Mouse (Mus musculus) layer of hippocampus, postnatal 14 days (tissue): ENCODE data around the gene Cenpp. TPM values are rescaled to one million over a fixed set of nuclear protein-coding genes. Genes with fewer than 3 reads are reported as not detected.
A peak's percentile ranks its signal among the peaks of the same experiment; 100 is the strongest.

Source experiments
- DNase-seq, 2 experiments: peaks; one replicate each; pipeline ENCODE4 v3.0.0; 2021 to 2022; ENCODE audit warnings: low spot score in 2 of 2, mixed read lengths in 1 of 2
- long read RNA-seq, 2 experiments: library from polyadenylated mRNA; stranded (forward); transcript quantifications; one replicate each; pipeline ENCODE4 v2.0.0; 2021
- total RNA-seq, 2 experiments: library from RNA; stranded (reverse); gene quantifications; 2 replicates each; pipeline ENCODE4 v1.2.3; 2021

Cenpp gene
- 1 to 10 TPM; 1.3 to 2.3 TPM for total RNA-seq
- long read RNA-seq, experiment 1, partial matches to known transcripts = 0 of 9 reads
- long read RNA-seq, experiment 1, other reads (novel, unspliced or antisense) = 8 of 9 reads
- long read RNA-seq, experiment 2, partial matches to known transcripts = 1 of 10 reads
- long read RNA-seq, experiment 2, other reads (novel, unspliced or antisense) = 6 of 10 reads

DNA sequence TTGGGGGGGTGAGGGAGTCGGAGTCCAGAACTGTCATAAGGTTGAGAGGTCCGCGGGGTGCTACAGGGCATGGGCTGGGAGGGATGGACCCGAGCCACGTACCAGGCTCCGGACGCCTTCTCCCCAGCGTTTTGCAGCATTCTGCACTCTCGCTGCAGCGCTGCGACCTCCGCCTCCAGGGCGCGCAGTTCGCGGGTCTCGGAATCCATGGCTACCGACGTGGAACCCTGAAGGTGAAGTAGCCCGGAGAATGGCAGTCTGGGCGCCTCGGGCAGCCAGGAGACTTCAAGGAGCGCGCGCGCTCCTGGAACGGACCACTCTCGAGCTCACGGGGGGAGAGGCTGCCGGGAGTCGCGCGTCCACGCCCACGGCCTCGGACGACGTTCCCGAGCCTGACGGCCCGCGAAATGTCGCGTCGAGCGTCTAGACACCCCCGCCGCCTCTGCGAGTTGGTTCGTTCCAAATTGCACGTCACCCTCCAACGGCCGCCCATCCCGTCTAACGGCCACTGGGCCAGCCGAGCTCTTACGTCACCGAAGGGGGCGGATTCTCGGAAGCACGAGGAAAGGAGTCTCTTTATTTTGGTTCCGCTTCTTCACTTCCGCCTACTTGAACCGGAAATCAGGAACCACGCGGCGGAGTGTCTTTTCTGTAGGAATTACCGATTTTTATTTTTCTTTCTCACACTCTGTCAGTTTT lies at the start of gene Cenpp, which contains the start of gene Nol8:
Cenpp (minus strand) TSS at position 305 of the 699 bp plus-strand sequence.
Nol8 (plus strand) TSS at position 598 of the 699 bp plus-strand sequence.
- peak; percentile 99 to 100 for DNase-seq

DNA sequence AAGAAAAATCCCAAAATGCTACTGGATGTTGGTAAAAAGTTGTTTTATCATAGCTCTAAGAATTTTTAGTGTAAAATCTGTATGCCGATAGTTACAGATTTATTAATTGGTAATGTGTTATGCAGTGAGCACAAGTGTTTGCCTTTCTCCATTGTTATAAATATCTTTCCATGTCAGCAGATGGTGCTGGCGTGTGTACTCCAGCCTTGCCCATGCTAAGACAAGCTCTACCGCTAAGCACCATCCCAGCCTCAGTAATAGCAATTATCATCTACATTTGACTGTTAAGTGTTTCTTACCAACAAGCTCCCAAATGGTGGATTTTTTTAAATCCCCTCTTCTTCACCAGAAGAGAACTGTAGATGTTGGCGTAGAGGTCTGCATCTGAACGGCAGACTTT lies 38.5 kb upstream of the Cenpp start:
- peak in 1 of 2 experiments; percentile 28 for DNase-seq

- no peak for DNase-seq
Observed at GRCm38 (mm10) chr13:49684266-49684665, 31.7 kb upstream of the Cenpp start.

- peak in 1 of 2 experiments; percentile 10 for DNase-seq
Observed at GRCm38 (mm10) chr13:49682233-49682846, 29.8 kb upstream of the Cenpp start.

DNA sequence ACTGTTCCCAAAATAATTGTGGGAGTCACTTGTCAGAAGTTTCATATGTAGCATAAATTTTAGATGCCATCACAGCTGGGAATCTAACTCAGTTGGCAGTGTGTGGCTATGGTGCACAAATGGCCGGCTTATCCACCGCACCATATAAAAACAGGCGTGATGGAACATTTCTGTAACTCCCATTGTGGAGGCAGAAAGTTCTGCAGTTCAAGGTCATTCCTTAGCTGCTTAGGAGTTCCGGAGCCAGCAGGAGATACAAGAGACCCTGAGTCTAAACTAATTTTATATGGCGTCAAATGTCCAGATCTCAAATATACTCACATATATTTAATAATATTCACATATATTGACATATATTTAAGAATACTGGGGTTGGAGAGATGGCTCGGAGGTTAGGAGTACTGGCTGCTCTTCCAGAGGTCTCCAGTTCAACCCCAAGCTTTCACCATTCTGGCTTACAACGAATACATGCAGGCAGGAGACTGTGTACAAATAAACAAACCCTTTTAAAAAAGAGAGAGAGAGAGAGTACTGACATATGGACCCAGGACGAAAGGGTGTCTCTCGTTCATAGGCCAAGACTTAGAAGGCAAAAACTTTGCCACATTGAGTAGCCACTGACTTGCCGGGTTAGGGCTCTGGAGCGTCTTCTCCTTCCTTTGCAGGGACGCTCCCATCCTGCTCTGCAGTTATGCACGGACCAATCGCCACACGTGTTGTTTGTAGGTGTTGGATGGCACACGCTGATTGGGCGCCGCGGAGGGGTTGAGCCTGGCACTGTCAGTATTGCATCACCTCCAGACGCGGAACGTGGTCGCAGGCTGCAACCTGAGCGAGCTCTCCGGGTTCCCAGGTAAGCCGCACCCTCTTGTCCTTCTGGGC lies 29.0 kb upstream of the Cenpp start, which contains the start of gene Iars:
Iars (plus strand) TSS at position 750 of the 882 bp plus-strand sequence.
- peak; percentile 99 for DNase-seq

DNA sequence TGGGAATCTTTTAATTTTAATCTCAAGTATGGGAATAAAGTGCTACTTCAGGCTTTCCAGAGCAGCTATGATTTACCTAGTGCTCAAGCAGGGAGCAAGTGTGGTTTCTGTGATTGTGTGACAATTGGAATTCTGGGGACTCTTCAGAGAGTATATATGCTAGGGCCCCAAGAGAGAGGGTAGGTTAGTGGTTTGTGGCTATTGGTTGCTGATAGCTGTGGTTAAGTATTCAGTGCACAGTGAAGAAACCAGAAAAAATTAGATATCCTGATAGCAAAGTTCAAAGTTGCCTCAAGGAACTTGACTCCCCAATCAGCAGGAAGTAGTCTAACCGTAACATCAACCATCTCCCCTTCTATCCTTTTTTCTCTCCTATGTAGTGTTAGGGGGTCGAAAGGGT lies 25.2 kb upstream of the Cenpp start:
- DNase-seq = no peak

GRCm38 (mm10) chr13:49653180-49653541 lies 576 bp upstream of the Cenpp start:
- no peak for DNase-seq

DNA sequence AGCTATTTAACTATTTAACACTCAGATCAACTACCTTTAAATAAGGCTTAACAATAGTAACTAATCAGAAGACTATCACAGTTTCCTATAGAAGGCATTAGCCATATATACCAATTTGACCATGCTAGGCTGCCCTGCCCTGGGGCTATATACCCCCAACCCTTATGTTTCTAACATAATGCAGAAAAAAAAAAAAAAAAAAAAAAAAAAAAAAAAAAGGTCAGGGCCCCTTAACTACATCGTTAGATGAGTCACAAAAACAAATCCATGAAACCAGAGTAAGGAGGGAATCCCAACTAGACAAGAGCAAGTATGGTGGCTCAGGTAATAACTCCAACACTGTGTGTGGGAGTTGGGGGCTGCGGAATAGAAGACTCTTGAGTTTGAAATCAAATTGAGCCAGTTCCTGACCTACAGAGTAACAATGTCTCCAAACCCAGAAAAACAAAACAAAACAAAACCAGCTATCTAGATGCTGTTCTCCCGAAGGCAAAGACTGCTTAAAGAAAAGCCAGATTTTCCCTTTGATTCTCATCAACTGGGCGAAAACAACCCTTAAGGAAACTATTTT lies 719 bp downstream of the Cenpp start:
- no peak for DNase-seq

GRCm38 (mm10) chr13:49651136-49651535 lies 1.4 kb downstream of the Cenpp start:
- DNase-seq = no peak

- DNase-seq = no peak
Observed at GRCm38 (mm10) chr13:49646019-49646418, 6.6 kb downstream of the Cenpp start.

GRCm38 (mm10) chr13:49644731-49645529 lies 7.7 kb downstream of the Cenpp start:
- DNase-seq = peak in 1 of 2 experiments; percentile 56

DNA sequence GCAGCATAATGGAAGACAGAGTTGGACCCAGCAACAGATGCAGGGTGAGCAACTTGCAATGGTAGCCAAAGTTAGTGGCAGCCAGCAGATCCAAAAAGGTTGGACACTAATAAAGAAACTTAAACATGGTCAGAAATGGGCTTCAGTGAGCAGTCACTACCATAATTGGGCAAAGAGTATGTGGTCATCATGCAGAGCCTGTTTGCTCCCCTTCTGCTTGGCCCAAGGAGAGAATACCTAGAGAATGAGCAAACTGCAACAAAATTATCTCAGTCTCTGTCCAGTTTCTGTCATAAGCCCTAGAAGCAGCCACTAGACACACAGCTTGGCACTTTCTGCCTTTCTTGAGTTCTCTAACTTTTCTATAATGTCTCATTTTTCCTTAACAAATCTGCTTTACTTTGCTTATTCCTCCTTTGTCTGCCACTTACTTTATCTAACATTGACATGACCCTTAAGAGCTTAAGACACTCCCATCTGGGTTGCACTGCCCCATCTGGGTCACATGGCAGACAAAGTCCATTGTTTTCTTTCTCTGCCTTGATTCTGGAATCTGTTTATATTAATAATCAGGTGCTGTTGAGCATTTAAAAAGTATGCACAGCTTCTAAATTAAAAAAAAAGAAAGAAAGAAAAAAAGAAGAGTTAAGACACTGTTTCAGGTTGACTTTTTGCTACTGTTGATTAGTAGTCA lies 8.8 kb downstream of the Cenpp start:
- DNase-seq = no peak

DNA sequence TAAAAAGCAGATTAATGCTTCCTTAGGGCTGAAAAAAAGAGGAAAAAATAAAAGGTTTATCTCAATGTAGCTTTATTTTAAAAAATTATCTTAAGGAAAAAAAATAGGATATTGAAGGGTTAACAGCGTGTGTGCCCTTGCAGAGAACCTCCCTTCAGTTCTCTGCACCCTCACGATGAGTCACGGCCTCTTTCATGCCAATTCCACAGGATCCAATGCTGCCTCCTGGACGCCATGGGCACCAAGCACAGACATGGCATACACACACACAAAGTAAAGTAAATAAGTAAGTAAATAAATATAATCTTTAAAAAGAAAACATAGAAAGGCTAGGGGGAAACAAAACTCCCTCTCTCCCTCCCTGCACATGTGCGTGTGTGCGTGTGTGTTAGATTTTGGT lies 9.9 kb downstream of the Cenpp start:
- DNase-seq = no peak

- no peak for DNase-seq
Observed at GRCm38 (mm10) chr13:49639965-49640364, 12.6 kb downstream of the Cenpp start.

DNA sequence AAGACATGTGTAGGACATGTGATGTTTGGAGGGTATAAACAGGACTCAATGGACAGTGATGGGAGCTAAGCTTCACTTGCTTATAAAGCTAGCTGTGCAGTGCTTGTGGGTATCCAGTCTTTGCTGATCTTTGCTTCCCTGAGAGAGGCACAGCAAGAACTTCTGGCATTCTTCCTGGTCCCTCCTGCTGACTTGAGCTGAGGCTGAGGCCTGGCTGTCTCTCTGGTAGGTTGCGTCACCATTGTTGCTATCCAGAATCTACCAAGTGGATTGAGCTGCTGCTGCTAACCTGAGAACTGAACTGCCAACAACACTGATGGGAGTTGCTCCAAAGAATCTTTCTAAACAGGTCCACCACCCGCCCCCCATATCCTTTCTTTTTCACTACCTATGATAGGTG lies 23.5 kb downstream of the Cenpp start:
- no peak for DNase-seq

DNA sequence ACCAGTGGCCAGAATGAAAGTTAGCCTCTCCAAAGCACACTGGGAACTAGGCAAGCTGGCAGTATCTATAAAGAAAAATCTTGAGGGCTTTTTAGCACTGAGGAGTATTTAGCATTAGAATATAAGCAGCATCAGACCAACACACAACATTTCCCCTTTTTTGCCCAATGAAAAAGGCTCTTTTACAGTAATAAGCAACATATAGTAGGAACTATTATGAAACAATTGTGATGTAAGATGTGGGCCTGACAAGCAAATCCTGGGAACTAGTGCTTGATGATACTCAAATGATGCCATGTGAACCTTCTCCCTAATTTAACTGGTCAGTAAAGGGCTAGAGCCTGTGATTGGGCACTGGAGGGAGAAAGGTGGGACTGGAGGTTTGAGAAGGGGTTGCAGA lies 24.4 kb downstream of the Cenpp start:
- no peak for DNase-seq

GRCm38 (mm10) chr13:49623216-49623615 lies 29.4 kb downstream of the Cenpp start:
- no peak for DNase-seq

- no peak for DNase-seq
Observed at GRCm38 (mm10) chr13:49618365-49618764, 34.2 kb downstream of the Cenpp start.

- DNase-seq = no peak
Observed at GRCm38 (mm10) chr13:49617021-49617420, 35.6 kb downstream of the Cenpp start.
